Mouse (Mus musculus) neural tube, embryonic 12.5 days (tissue): ENCODE measurements around the gene Polr2e. TPM values are rescaled to one million over a fixed set of nuclear protein-coding genes. Genes with fewer than 3 reads are reported as not detected.

Source experiments
- ATAC-seq: fragments of 200-750 bp; cut with Nextera tagmentation; 2 replicates; pipeline ENCODE4 v1.8.0; 2017; ENCODE audit warnings: low read depth, mild to moderate bottlenecking, moderate TSS enrichment, moderate library complexity; ENCODE audit not compliant: low FRiP score
- H3K27ac ChIP-seq: fragments of 300-500 bp; sonication (generic); 2 replicates; pipeline ENCODE4 v1.5.1; 2016
- H3K27me3 ChIP-seq: fragments of 300-500 bp; sonication (generic); replicated peaks from 2 replicates; pipeline ENCODE4 v1.6.1; 2016; ENCODE audit warnings: mild to moderate bottlenecking
- H3K36me3 ChIP-seq: fragments of 300-500 bp; sonication (generic); 2 replicates; pipeline ENCODE4 v1.6.1; 2016; ENCODE audit warnings: mild to moderate bottlenecking
- H3K4me1 ChIP-seq: fragments of 300-500 bp; sonication (generic); 2 replicates; pipeline ENCODE4 v1.6.1; 2016
- H3K4me2 ChIP-seq: fragments of 300-500 bp; sonication (generic); replicated peaks from 2 replicates; pipeline ENCODE4 v1.6.1; 2016; ENCODE audit warnings: mild to moderate bottlenecking
- H3K4me3 ChIP-seq: fragments of 300-500 bp; sonication (generic); 2 replicates; pipeline ENCODE4 v1.5.1; 2016
- H3K9ac ChIP-seq: fragments of 300-500 bp; sonication (generic); 2 replicates; pipeline ENCODE4 v1.6.1; 2016; ENCODE audit warnings: mild to moderate bottlenecking
- H3K9me3 ChIP-seq: fragments of 300-500 bp; sonication (generic); 2 replicates; pipeline ENCODE4 v1.6.1; 2016; ENCODE audit warnings: mild to moderate bottlenecking
- WGBS: fragments of 180-500 bp; shearing (Covaris S2); methylation state at CpG from one replicate; pipeline ENCODE4 v1.1.7; 2016; 5-methylcytosine and 5-hydroxymethylcytosine counted together
- polyA plus RNA-seq: library from polyadenylated mRNA; unstranded; fragments of >200 nt; fragmentation: Nextera tagmentation; extraction: Ambion mirVana; gene quantifications from 2 replicates; pipeline ENCODE4 v1.2.1, GENCODE M21; 2016

Polr2e gene
- polyA plus RNA-seq, 1 experiment from 2014 or later: 160 TPM

GRCm38 (mm10) chr10:80003374-80004232, 36.0 kb downstream of the Polr2e start:
- no peaks in the 10 kb centered on the region for H3K9me3 ChIP-seq
- H3K4me2 ChIP-seq: no peak overlapping the region
- H3K27me3 ChIP-seq: peaks cover 35% of the 10 kb centered on the region
- H3K36me3 ChIP-seq: peaks cover 10% of the 10 kb centered on the region
- H3K4me3 ChIP-seq: no peak overlapping the region
- 59% methylated on average over 9 of the region's 9 CpGs for WGBS
- 0 out of 2 replicates have a peak, but pooled peaks cover 8% of the 10 kb centered on the region for H3K4me1 ChIP-seq
- no peak overlapping the region for H3K9ac ChIP-seq
- no peak overlapping the region for H3K27ac ChIP-seq
- no peak for ATAC-seq

GRCm38 (mm10) chr10:80002829-80003228, 36.8 kb downstream of the Polr2e start:
- ATAC-seq: no peak
- Histone ChIP-seq H3K27ac (no peak overlapping the region), H3K27me3 (peaks cover 35% of the 10 kb centered on the region), H3K4me2 (0 out of 2 replicates have a peak overlapping the region, but pooled peaks have one; percentile 1), H3K9ac (no peak overlapping the region), H3K4me3 (no peak overlapping the region), H3K9me3 (no peaks in the 10 kb centered on the region), H3K36me3 (peaks cover 3% of the 10 kb centered on the region), H3K4me1 (peaks cover 14% of the 10 kb centered on the region)
- WGBS: 28% methylated on average over 21 of the region's 21 CpGs

- no peaks in the 10 kb centered on the region for H3K9me3 ChIP-seq
- no peak for ATAC-seq
- H3K4me3 ChIP-seq: no peak overlapping the region
- H3K36me3 ChIP-seq: no peaks in the 10 kb centered on the region
- no peak overlapping the region for H3K4me2 ChIP-seq
- WGBS: 84% methylated on average over 9 of the region's 9 CpGs
- peaks cover 35% of the 10 kb centered on the region for H3K27me3 ChIP-seq
- peaks cover 19% of the 10 kb centered on the region for H3K4me1 ChIP-seq
- no peak overlapping the region for H3K27ac ChIP-seq
- H3K9ac ChIP-seq: no peak overlapping the region
These were observed 37.6 kb downstream of the Polr2e start for GRCm38 (mm10) chr10:80001945-80002344.

GRCm38 (mm10) chr10:79997819-79998218, 41.8 kb downstream of the Polr2e start:
- Histone ChIP-seq H3K36me3 (peaks cover 5% of the 10 kb centered on the region; the same call in 1 of the 2 replicates), H3K9ac (peak overlapping the region; percentile 51), H3K4me1 (peaks cover 12% of the 10 kb centered on the region), H3K9me3 (no peaks in the 10 kb centered on the region), H3K4me3 (peak overlapping the region; percentile 52), H3K4me2 (peak overlapping the region; percentile 79), H3K27ac (0 out of 2 replicates have a peak overlapping the region, but pooled peaks have one; percentile 20), H3K27me3 (peaks cover 21% of the 10 kb centered on the region)
- WGBS: 9% methylated on average over 15 of the region's 15 CpGs
- ATAC-seq: peak; percentile 46

GRCm38 (mm10) chr10:79997034-79997760, 42.4 kb downstream of the Polr2e start:
- Histone ChIP-seq H3K36me3 (peaks cover 5% of the 10 kb centered on the region; the same call in 1 of the 2 replicates), H3K9me3 (no peaks in the 10 kb centered on the region), H3K4me1 (peaks cover 11% of the 10 kb centered on the region), H3K4me3 (peak overlapping the region; percentile 52), H3K27me3 (peaks cover 15% of the 10 kb centered on the region), H3K27ac (peak overlapping the region; percentile 26; the same call in 1 of the 2 replicates), H3K4me2 (peak overlapping the region; percentile 79), H3K9ac (peak overlapping the region; percentile 61)
- under 1% methylated on average over 35 of the region's 35 CpGs for WGBS
- ATAC-seq: peak; percentile 82

GRCm38 (mm10) chr10:79996272-79997033, 43.1 kb downstream of the Polr2e start, which contains the start of gene Abca7:
Gene Abca7, plus strand, starts transcription at chr10:79996494.
- H3K36me3 ChIP-seq: peaks cover 8% of the 10 kb centered on the region
- H3K27ac ChIP-seq: peak within 1 kb of the TSS; percentile 26; the same call in 1 of the 2 replicates
- H3K9ac ChIP-seq: peak within 1 kb of the TSS; percentile 61
- H3K27me3 ChIP-seq: peaks cover 9% of the 10 kb centered on the region
- H3K4me1 ChIP-seq: peaks cover 11% of the 10 kb centered on the region
- peak within 1 kb of the TSS; percentile 79 for H3K4me2 ChIP-seq
- WGBS: under 1% methylated on average over 34 of the region's 34 CpGs
- H3K4me3 ChIP-seq: peak within 1 kb of the TSS; percentile 52
- 0 out of 2 replicates have a peak, but pooled peaks cover 3% of the 10 kb centered on the region for H3K9me3 ChIP-seq
- ATAC-seq: peak; percentile 79

GRCm38 (mm10) chr10:79995636-79996035, 44.0 kb downstream of the Polr2e start:
- Histone ChIP-seq H3K27me3 (peaks cover 9% of the 10 kb centered on the region), H3K36me3 (peaks cover 8% of the 10 kb centered on the region), H3K27ac (no peak overlapping the region), H3K4me3 (peak overlapping the region; percentile 52; the same call in 1 of the 2 replicates), H3K9ac (no peak overlapping the region), H3K4me2 (peak overlapping the region; percentile 79), H3K9me3 (0 out of 2 replicates have a peak, but pooled peaks cover 3% of the 10 kb centered on the region), H3K4me1 (peaks cover 11% of the 10 kb centered on the region)
- no peak for ATAC-seq
- WGBS: 98% methylated on average over 1 of the region's 1 CpGs

GRCm38 (mm10) chr10:79994397-79995115, 45.0 kb downstream of the Polr2e start:
- 91% methylated on average over 16 of the region's 16 CpGs for WGBS
- Histone ChIP-seq H3K27ac (no peak overlapping the region), H3K4me1 (peaks cover 15% of the 10 kb centered on the region)

GRCm38 (mm10) chr10:79991548-79991947, 48.0 kb downstream of the Polr2e start:
- peaks cover 8% of the 10 kb centered on the region for H3K36me3 ChIP-seq
- 86% methylated on average over 6 of the region's 6 CpGs for WGBS
- H3K4me2 ChIP-seq: no peak overlapping the region
- H3K27me3 ChIP-seq: peaks cover 40% of the 10 kb centered on the region
- 0 out of 2 replicates have a peak, but pooled peaks cover 3% of the 10 kb centered on the region for H3K9me3 ChIP-seq
- H3K4me3 ChIP-seq: no peak overlapping the region
- peaks cover 18% of the 10 kb centered on the region for H3K4me1 ChIP-seq
- no peak for ATAC-seq
- no peak overlapping the region for H3K27ac ChIP-seq
- no peak overlapping the region for H3K9ac ChIP-seq

More at GRCm38 (mm10) chr10:79994397-79995115, 45.0 kb downstream of the Polr2e start:
- Histone ChIP-seq H3K4me3 (no peak overlapping the region), H3K27me3 (peaks cover 15% of the 10 kb centered on the region), H3K9ac (no peak overlapping the region), H3K36me3 (peaks cover 8% of the 10 kb centered on the region), H3K4me2 (no peak overlapping the region), H3K9me3 (0 out of 2 replicates have a peak, but pooled peaks cover 3% of the 10 kb centered on the region)
- no peak for ATAC-seq

GRCm38 (mm10) chr10:79991099-79991498, 48.5 kb downstream of the Polr2e start:
- 59% methylated on average over 12 of the region's 12 CpGs for WGBS
- H3K4me3 ChIP-seq: 0 out of 2 replicates have a peak overlapping the region, but pooled peaks have one; percentile 16

GRCm38 (mm10) chr10:79989870-79990269, 49.7 kb downstream of the Polr2e start:
- peaks cover 8% of the 10 kb centered on the region for H3K36me3 ChIP-seq
- 0 out of 2 replicates have a peak overlapping the region, but pooled peaks have one; percentile 29 for H3K9ac ChIP-seq
- H3K9me3 ChIP-seq: 0 out of 2 replicates have a peak, but pooled peaks cover 3% of the 10 kb centered on the region
- H3K4me2 ChIP-seq: peak overlapping the region; percentile 58
- 13% methylated on average over 15 of the region's 15 CpGs for WGBS
- H3K4me1 ChIP-seq: peaks cover 24% of the 10 kb centered on the region
- peak overlapping the region; percentile 46 for H3K4me3 ChIP-seq
- no peak for ATAC-seq
- H3K27me3 ChIP-seq: peaks cover 40% of the 10 kb centered on the region
- no peak overlapping the region for H3K27ac ChIP-seq

More at GRCm38 (mm10) chr10:79991099-79991498, 48.5 kb downstream of the Polr2e start:
- Histone ChIP-seq H3K9ac (no peak overlapping the region), H3K27me3 (peaks cover 40% of the 10 kb centered on the region), H3K4me2 (no peak overlapping the region), H3K27ac (no peak overlapping the region), H3K36me3 (peaks cover 8% of the 10 kb centered on the region), H3K9me3 (0 out of 2 replicates have a peak, but pooled peaks cover 3% of the 10 kb centered on the region), H3K4me1 (peaks cover 20% of the 10 kb centered on the region)
- ATAC-seq: no peak
